Mouse (Mus musculus) mouse embryonic stem cell (cell line): ENCODE measurements around the gene Taf1b.
"Not testable (repeated sequence)": the region's sequence is repeated elsewhere in the genome, so short reads cannot be mapped to it uniquely, and the experiment has no call there.

ENCODE experiments used
- in situ Hi-C, 2 experiments: fragments of 300-500 bp; cut with MboI; formaldehyde crosslinking; loops; 1 replicate in 1 of 2; 3 replicates in 1 of 2; pipeline ENCODE4 v1.14.3; 2019 to 2020; ENCODE audit warnings: low sequenced_read_pairs in 2 of 2, low pct_unique_long_range_greater_than_20kb in 1 of 2, mixed read lengths in 1 of 2; ENCODE audit not compliant: unreplicated experiment in 1 of 2

The Taf1b gene

DNA sequence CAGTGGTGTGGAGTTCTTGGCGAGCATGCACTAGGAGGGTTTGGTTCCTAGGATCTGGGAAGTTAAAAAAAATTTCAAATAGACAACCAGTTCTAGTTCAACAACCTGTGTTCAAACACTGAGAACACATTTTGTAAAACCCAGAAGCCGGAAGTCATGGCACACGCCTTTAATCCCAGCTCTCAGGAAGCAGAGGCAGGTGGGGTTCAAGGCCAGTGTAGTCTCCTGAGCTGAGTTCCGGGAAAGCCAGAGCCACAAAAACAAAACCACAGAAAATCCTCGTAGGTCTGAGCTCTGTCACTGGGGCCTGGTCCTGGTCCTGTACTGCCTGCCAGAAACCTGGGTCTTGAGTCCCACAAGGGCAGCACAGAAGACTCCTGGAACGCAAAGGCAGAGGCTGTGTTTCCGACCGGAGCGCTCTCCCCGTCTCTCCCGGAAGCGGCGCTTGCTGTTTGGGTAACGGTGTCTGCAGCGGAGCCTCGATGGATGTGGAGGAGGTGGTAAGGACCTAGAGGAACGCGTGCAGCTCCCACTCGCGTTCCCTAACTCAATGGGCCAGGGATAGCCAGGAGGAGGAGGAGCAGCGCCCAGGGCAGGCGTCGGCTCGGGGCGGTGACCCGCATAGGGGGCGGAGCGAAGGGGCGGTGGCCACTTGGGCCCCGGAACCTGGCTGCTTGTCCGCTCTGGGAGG is at the start of gene Taf1b:
Taf1b (plus strand) TSS at position 210 of the 691 bp plus-strand sequence.
- in situ Hi-C loops: no loop called here

DNA sequence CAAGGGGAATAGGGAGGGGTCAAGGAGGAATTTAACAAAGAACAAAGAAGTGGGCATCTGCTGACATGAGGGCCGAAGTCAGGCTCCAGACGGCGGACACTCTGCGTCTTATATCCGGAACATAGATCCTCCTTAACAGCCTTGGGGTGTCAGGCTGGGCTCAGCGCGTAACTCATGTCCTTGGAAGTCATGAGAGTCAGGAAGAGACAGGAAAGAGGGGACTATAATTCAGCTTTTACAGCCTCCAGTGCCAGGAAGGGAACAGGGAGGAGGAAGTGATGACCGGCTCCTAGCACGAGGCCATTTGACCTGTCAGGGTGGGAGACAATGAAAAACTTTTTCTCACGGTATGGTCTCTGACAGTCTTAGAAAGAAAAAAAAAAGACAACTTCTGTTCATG is 37.8 kb upstream of the Taf1b start:
- in situ Hi-C loops: no loop called here

DNA sequence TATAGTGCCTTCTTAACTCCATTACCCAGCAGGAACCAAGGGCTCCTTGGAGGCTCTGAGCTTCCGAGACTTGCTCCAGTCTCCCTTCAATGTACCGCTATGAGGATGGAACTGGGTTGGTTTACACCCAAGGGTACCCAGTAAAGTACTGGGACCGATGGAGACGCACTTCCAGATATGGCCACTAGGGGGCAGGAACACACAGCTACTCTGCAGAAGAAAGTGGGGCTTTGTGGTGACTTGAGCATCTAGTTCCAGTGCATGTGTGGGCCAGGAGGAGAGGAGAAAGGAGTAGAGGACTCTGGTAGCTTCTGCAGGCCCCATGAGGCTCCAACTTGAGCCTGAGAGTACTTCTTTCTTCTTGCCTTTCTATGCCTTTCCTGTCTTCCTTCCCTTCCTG is 36.0 kb upstream of the Taf1b start:
- in situ Hi-C loops: not testable (repeated sequence)

DNA sequence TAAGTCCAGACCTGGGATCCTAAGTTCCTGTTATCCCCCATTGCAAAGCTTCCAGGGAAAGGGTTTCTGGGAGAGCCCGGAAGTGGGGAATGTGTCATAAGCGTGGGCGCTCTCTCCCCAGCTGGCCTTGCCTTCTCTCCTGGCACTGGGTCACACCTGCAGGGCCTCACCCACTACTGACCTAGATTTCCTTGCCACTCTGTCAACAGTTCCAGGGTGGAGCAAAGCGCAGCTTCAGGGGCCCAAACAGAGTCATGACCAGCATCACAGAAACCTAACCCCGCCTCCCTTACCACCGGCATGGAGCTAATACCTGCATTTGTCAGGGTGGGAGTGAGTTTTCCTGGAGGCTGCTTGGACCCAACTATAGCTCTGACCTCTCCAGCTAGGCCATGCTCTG is 34.7 kb upstream of the Taf1b start:
- in situ Hi-C loops: not testable (repeated sequence)

DNA sequence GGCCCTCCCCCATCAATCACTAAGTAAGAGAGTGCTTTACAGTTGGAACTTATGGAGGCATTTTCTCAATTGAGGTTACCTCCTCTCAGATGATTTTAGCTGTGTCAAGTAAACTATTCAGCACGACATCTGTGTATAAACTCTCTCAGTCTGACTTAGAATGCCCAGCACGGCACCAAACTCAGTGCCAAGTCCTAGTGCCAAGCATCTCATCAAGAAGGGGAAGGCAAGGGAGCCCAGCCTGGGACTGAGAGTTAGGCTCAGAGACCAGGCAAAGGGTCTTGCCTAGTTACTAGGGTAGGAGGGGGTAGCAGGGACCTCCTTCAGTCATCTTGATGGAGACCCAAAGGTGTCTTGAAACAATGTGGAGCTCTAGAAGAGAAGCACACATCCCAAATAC is 29.2 kb upstream of the Taf1b start:
- in situ Hi-C loops: no loop called here

DNA sequence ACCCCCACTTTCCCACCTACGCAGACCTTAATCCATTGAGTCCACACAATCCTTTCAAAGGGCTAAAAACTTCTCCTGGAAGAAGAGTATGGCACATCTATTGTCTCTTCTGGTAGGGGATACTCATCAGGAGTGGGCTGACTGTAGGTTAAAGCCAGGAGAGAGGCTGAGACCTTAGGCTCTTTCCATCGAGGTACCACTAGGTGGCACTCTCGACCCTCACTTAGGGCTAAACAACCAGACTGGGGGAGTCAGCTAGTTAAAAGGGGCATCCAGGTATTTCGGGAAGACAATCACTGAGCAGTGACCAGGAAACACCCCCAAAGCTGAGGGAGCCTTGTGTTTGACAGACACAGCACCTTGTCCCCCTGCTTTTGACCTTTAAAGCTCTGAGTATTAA is 27.2 kb upstream of the Taf1b start:
- in situ Hi-C loops: loop anchor here (10.0 kb wide), 1 partner anchor 124 kb away; no protein-coding TSS in a partner anchor

DNA sequence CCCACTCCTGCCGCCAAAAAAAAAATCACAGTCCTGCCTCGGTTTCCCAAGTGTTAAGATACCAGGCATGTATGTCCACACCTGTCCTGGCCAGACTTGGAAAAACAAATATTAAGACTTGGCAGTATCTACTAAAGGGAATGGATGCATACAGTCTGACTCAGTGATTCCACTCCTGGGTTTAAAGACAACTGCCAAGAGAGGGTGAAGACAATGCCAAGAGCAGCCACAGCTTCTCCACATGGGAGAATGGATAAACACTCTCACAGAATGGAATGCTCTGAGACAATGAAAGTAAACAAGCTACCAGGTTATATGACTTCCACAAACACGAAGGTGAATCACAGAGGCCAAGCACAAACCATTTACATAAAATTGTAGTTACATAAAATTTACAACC is 24.9 kb upstream of the Taf1b start:
- in situ Hi-C loops: loop anchor here (10.0 kb wide), 1 partner anchor 122 kb away; no protein-coding TSS in a partner anchor

DNA sequence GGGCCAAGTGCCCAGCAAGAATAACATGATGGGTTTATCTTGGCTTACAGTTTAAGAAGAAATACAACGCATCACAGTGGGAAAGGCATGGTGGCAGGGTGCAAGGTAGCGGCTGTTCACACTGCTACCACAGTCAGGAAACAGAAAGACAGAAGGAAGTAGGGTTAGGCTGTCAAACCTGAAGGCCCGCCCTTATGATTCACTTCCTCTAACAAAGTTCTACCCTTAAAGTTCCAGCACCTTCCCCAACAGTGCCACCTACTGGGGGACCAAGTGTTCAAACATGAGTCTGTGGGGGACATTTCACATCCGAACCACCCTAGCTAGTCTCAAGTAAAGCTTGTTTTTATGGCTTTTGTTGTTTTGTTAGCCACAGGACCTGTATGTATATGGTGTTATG is 13.2 kb upstream of the Taf1b start:
- in situ Hi-C loops: no loop called here

DNA sequence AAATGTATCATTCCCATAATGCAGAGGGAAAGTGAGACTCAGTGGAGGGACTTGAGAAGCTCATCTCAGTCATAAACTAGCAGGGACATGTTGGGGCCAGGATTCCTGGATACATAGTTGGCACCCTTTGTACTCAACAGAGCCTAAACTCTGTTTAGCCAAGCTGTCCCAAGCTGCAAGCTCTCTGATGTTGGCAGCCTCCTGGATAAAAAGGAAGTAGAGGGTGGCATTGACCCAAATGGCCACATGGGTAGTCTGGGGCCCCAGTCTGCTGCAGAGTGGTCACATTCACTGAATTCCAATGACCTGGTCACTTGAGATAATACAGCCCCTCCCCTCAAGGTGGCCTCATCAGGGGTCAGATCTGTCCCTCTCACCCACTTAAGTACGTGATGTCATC is 11.3 kb upstream of the Taf1b start:
- in situ Hi-C loops: no loop called here

DNA sequence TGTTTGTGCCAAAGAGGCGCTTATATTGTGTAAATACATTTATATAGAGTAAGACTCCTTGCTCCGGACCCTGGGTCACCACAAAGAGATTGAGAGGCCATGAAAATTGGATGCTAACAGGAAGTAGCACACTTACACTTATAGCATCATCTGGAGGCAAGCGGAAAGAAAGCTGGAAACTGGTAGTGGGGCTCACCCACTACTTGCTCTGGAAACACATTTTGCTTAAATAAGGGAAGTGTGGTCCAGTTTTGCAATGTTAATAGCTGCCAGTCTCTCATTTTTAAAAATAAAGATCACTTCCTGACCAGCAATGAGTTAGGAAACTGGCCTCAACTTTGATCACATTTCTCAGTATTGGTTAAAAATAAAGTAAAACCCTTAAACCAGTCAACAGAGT is 5.7 kb upstream of the Taf1b start:
- in situ Hi-C loops: not testable (repeated sequence)

DNA sequence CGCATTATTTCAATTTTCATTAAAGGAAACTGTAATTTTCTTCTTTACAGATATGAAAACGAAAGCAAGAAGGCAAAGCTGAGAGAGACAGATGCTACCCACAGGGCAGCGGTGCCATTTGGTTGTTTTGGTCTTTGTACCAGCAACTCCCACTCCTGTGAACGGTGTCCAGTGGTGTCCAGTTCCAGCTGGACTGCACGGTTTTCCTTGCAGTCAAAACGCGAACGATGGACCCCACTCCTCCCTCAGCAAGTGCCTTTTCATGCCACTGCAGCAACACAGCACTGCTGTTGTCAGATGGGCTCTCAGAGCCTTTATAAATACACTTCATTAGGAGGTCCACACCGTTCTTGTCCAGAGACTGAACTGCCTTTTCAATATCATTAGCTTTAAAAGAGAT is 5.1 kb upstream of the Taf1b start:
- in situ Hi-C loops: no loop called here

GRCm38 (mm10) chr12:24493412-24493811 is 4.7 kb upstream of the Taf1b start:
- in situ Hi-C loops: no loop called here

- in situ Hi-C loops: not testable (repeated sequence)
These were observed 3.4 kb upstream of the Taf1b start for GRCm38 (mm10) chr12:24494791-24495190.

GRCm38 (mm10) chr12:24498841-24499485 is 804 bp downstream of the Taf1b start:
- in situ Hi-C loops: not testable (repeated sequence)

GRCm38 (mm10) chr12:24517118-24517517 is 19.0 kb downstream of the Taf1b start:
- in situ Hi-C loops: no loop called here

- in situ Hi-C loops: no loop called here
These were observed 22.9 kb downstream of the Taf1b start for GRCm38 (mm10) chr12:24521076-24521475.

DNA sequence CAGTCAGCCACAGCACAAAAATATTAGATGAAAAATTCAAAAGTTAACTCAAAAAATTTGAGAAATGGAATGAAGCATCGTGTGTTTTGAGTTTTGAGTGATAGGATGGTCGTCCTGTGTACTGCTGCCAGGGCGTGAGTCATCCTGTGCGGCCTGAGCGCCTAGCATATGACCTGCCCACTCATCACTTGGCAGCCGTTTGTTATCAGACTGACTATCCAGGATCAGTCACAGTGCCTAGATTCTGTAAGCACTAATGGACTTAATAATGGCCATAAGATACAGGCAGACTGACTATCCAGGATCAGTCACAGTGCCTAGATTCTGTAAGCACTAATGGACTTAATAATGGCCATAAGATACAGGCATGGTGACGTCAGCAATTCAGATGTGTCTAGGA is 26.9 kb downstream of the Taf1b start:
- in situ Hi-C loops: not testable (repeated sequence)

GRCm38 (mm10) chr12:24536390-24536789 is 38.2 kb downstream of the Taf1b start:
- in situ Hi-C loops: loop anchor here in 1 of 2 experiments (10.0 kb wide), 1 partner anchor 58 kb away; no protein-coding TSS in a partner anchor

GRCm38 (mm10) chr12:24537201-24537600 is 39.0 kb downstream of the Taf1b start:
- in situ Hi-C loops: loop anchor here in 1 of 2 experiments (10.0 kb wide), 1 partner anchor 58 kb away; no protein-coding TSS in a partner anchor

- in situ Hi-C loops: loop anchor here in 1 of 2 experiments (10.0 kb wide), 1 partner anchor 57 kb away; no protein-coding TSS in a partner anchor
These were observed 39.8 kb downstream of the Taf1b start for GRCm38 (mm10) chr12:24537965-24538364.
